19 mouse cellular contexts compared by ENCODE assay signal in the genomic region with DNA sequence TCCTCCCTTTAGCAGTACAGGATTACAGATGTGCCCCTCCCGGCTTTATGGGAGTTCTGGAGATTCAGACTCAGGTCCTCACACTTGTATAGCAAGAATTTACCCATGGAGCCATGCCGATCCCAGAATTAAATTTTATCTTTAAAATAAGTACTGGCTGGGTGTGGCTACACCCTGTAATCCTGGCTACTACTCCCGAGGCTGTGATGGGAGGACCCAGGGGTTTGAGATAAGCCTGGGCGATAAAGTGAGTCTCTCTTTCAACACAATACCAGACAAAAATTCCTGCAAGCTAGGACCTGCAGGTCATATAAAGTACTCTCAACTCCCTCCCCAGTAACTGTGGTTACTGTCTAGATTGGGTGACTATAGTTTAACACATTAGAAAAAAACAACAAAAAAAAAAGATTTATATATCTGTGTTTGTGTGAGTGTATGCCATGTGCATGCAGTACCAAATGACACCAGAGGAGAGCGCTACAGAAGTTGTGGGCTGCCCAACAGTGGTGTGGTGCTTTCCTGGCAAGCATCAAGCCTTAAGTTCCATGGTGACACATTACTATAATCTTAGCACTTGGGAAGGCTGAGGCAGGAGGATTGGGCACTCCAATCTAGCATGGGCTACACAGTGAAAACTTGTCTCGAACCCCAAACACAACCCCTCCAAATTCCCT. TPM values are rescaled to one million over a fixed set of nuclear protein-coding genes. Genes with fewer than 3 reads are reported as not detected.
A peak's percentile ranks its signal among the peaks of the same experiment; 100 is the strongest.
DNase-seq lines count a peak whose midpoint lies in the region; ATAC-seq and TF ChIP-seq lines count a peak whose summit lies in the region.
"Had no signal": no experiment of that assay in that cellular context is flagged by ENCODE, and none has a peak within 500 bp of the region (broad histone marks: within the 10 kb centered on the region; RNA-seq: fewer than 3 reads in every experiment).

No protein-coding gene starts in this region.

- WGBS in kidney, postnatal 0 days: 75% methylated on average over 6 of the region's 6 CpGs
- WGBS in intestine, postnatal 0 days: 56% methylated on average over 6 of the region's 6 CpGs
- WGBS in neural tube, embryonic 15.5 days: 91% methylated on average over 6 of the region's 6 CpGs
- 90% methylated on average over 6 of the region's 6 CpGs for WGBS in forebrain, embryonic 16.5 days

- no peak for DNase-seq in kidney, postnatal 0 days (ENCODE audit: low spot score)
- no peak for DNase-seq in kidney, adult 8-10 months
- no peak for DNase-seq in G1E (ENCODE audit: low spot score)
- no peak for DNase-seq in frontal cortex, postnatal 14 days (ENCODE audit: low spot score in 2 of 2)
- DNase-seq: cerebellum, adult 11 months; cerebellum, postnatal 36 days; gastrocnemius, postnatal 14 days; left cerebral cortex, postnatal 4 days; lung, postnatal 14 days; thymus, postnatal 4 days had no signal

- H3K4me3 ChIP-seq in kidney, postnatal 0 days (replicated peaks; ENCODE audit: low read depth, low read length): no peak overlapping the region
- H3K4me3 ChIP-seq in E14TG2a.4 (replicated peaks; ENCODE audit: low read length) (no peak overlapping the region), G1E (ENCODE audit: low read depth, low read length) (no peak overlapping the region)
- H3K4me3 ChIP-seq in intestine, postnatal 0 days (ENCODE audit: low read depth, low read length): no peak overlapping the region
- no peak overlapping the region for H3K4me3 ChIP-seq in neural tube, embryonic 15.5 days (replicated peaks)
- no peak overlapping the region for H3K4me3 ChIP-seq in forebrain, embryonic 16.5 days (replicated peaks; ENCODE audit: low read length)
- H3K4me3 ChIP-seq: embryonic facial prominence, embryonic 12.5 days; hindbrain, embryonic 12.5 days had no signal

- H3K9ac ChIP-seq in kidney, postnatal 0 days (ENCODE audit: low read depth, low read length): no peak overlapping the region
- no peak overlapping the region for H3K9ac ChIP-seq in intestine, postnatal 0 days (ENCODE audit: low read depth, low read length)
- no peak overlapping the region for H3K9ac ChIP-seq in neural tube, embryonic 15.5 days (replicated peaks)
- no peak overlapping the region for H3K9ac ChIP-seq in forebrain, embryonic 16.5 days (replicated peaks; ENCODE audit: low read depth, low read length)
- H3K9ac ChIP-seq: embryonic facial prominence, embryonic 12.5 days; hindbrain, embryonic 12.5 days had no signal

- no peak for ATAC-seq in kidney, postnatal 0 days (replicated peaks; ENCODE audit: low FRiP score, low read depth)
- ATAC-seq in G1E (ENCODE audit: extremely low read depth, insufficient number of reproducible peaks, low FRiP score, poor library complexity, severe bottlenecking): no peak
- ATAC-seq in intestine, postnatal 0 days: no peak
- ATAC-seq in neural tube, embryonic 15.5 days (ENCODE audit: low FRiP score): no peak
- no peak for ATAC-seq in forebrain, embryonic 16.5 days

- no peaks in the 10 kb centered on the region for H3K4me1 ChIP-seq in kidney, postnatal 0 days (replicated peaks; ENCODE audit: insufficient read depth, low read length)
- peaks cover 27% of the 10 kb centered on the region for H3K4me1 ChIP-seq in E14TG2a.4 (replicated peaks; ENCODE audit: low read depth, low read length)
- H3K4me1 ChIP-seq in G1E (ENCODE audit: insufficient read depth, low read depth, low read length): peaks cover 4% of the 10 kb centered on the region; the same call in 1 of the 2 replicates
- no peaks in the 10 kb centered on the region for H3K4me1 ChIP-seq in intestine, postnatal 0 days (replicated peaks; ENCODE audit: control insufficient read depth, insufficient read depth, low read length)
- no peaks in the 10 kb centered on the region for H3K4me1 ChIP-seq in neural tube, embryonic 15.5 days
- no peaks in the 10 kb centered on the region for H3K4me1 ChIP-seq in forebrain, embryonic 16.5 days (replicated peaks; ENCODE audit: control insufficient read depth, insufficient read depth, low read length)
- H3K4me1 ChIP-seq: embryonic facial prominence, embryonic 12.5 days; hindbrain, embryonic 12.5 days had no signal

- H3K27me3 ChIP-seq in kidney, postnatal 0 days (ENCODE audit: insufficient read depth, low read length): no peaks in the 10 kb centered on the region
- no peaks in the 10 kb centered on the region for H3K27me3 ChIP-seq in E14TG2a.4 (ENCODE audit: insufficient read depth, low read length)
- H3K27me3 ChIP-seq in G1E (ENCODE audit: insufficient read depth, low read length): no peaks in the 10 kb centered on the region
- no peaks in the 10 kb centered on the region for H3K27me3 ChIP-seq in intestine, postnatal 0 days (replicated peaks; ENCODE audit: control insufficient read depth, insufficient read depth, low read length)
- no peaks in the 10 kb centered on the region for H3K27me3 ChIP-seq in neural tube, embryonic 15.5 days (replicated peaks)
- no peaks in the 10 kb centered on the region for H3K27me3 ChIP-seq in forebrain, embryonic 16.5 days (replicated peaks; ENCODE audit: control insufficient read depth, insufficient read depth, low read length)
- H3K27me3 ChIP-seq: embryonic facial prominence, embryonic 12.5 days; hindbrain, embryonic 12.5 days had no signal

- H3K36me3 ChIP-seq in kidney, postnatal 0 days (ENCODE audit: insufficient read depth, low read length): peaks cover 12% of the 10 kb centered on the region; the same call in 1 of the 2 replicates
- H3K36me3 ChIP-seq in E14TG2a.4 (ENCODE audit: insufficient read depth, low read length) (peaks cover 61% of the 10 kb centered on the region), G1E (replicated peaks) (peaks cover 76% of the 10 kb centered on the region)
- peaks cover 18% of the 10 kb centered on the region for H3K36me3 ChIP-seq in intestine, postnatal 0 days (ENCODE audit: control insufficient read depth, insufficient read depth)
- H3K36me3 ChIP-seq in neural tube, embryonic 15.5 days: peaks cover 63% of the 10 kb centered on the region
- peaks cover 34% of the 10 kb centered on the region for H3K36me3 ChIP-seq in forebrain, embryonic 16.5 days (ENCODE audit: control insufficient read depth, insufficient read depth)

- H3K27ac ChIP-seq in kidney, postnatal 0 days: peak overlapping the region; percentile 76
- H3K27ac ChIP-seq in intestine, postnatal 0 days (ENCODE audit: low read depth, low read length): no peak overlapping the region
- no peak overlapping the region for H3K27ac ChIP-seq in neural tube, embryonic 15.5 days (replicated peaks)
- H3K27ac ChIP-seq in forebrain, embryonic 16.5 days (ENCODE audit: low read length): no peak overlapping the region
- H3K27ac ChIP-seq: embryonic facial prominence, embryonic 12.5 days; hindbrain, embryonic 12.5 days had no signal

- H3K9me3 ChIP-seq in kidney, postnatal 0 days (replicated peaks; ENCODE audit: low read length): no peaks in the 10 kb centered on the region
- H3K9me3 ChIP-seq in E14TG2a.4 (ENCODE audit: low read length) (no peaks in the 10 kb centered on the region), G1E (replicated peaks) (peaks cover 8% of the 10 kb centered on the region)
- no peaks in the 10 kb centered on the region for H3K9me3 ChIP-seq in intestine, postnatal 0 days (ENCODE audit: control insufficient read depth)
- no peaks in the 10 kb centered on the region for H3K9me3 ChIP-seq in neural tube, embryonic 15.5 days (replicated peaks)
- H3K9me3 ChIP-seq in forebrain, embryonic 16.5 days (ENCODE audit: control insufficient read depth, low read length): peaks cover 6% of the 10 kb centered on the region; the same call in 1 of the 2 replicates

- H3K4me2 ChIP-seq in kidney, postnatal 0 days (ENCODE audit: low read length): no peak overlapping the region
- H3K4me2 ChIP-seq in intestine, postnatal 0 days (replicated peaks; ENCODE audit: low read depth): no peak overlapping the region
- H3K4me2 ChIP-seq in neural tube, embryonic 15.5 days: no peak overlapping the region
- no peak overlapping the region for H3K4me2 ChIP-seq in forebrain, embryonic 16.5 days (ENCODE audit: low read length)
- H3K4me2 ChIP-seq: embryonic facial prominence, embryonic 12.5 days; hindbrain, embryonic 12.5 days; midbrain, embryonic 11.5 days had no signal

- TF ChIP-seq CTCF in kidney, postnatal 0 days (IDR thresholded peaks at IDR 0.05; ENCODE audit: low read depth): peak; percentile 43; the same call in 1 of the 2 replicates
- TF ChIP-seq CTCF in E14TG2a.4 (conservative IDR thresholded peaks at IDR 0.05; ENCODE audit: low read length) (peak; percentile 79), G1E (IDR thresholded peaks at IDR 0.05; ENCODE audit: low read depth, low read length) (peak; percentile 55)
- peak; percentile 33 for TF ChIP-seq CTCF in intestine, postnatal 0 days (IDR thresholded peaks at IDR 0.05; ENCODE audit: low read depth)

RNA-seq across cellular contexts. Expression of a gene that starts 8.7 kb away (rescaled TPM):
- polyA plus RNA-seq in kidney, postnatal 0 days (2015; fragmentation: Nextera tagmentation; extraction: Ambion mirVana): 30.0 and 34.7 TPM in 2 replicates
- 57.9 and 66.2 TPM in 2 replicates for total RNA-seq in G1E (2014; fragmentation: Nextera tagmentation)
- 99.8 and 102 TPM in 2 replicates for total RNA-seq in G1E (2017)
- polyA plus RNA-seq in G1E (2012): 110 and 144 TPM in 2 replicates
- 60.8 and 62.4 TPM in 2 replicates for polyA plus RNA-seq in intestine, postnatal 0 days (2015; fragmentation: Nextera tagmentation; extraction: Ambion mirVana)
- 29.6 and 31.5 TPM in 2 replicates for polyA plus RNA-seq in neural tube, embryonic 15.5 days (2015; fragmentation: Nextera tagmentation; extraction: Ambion mirVana)
- polyA plus RNA-seq in forebrain, embryonic 16.5 days (2015; fragmentation: Nextera tagmentation; extraction: Ambion mirVana): 18.5 and 19.5 TPM in 2 replicates

RNA-seq across cellular contexts. Expression of a gene that starts 29.6 kb away (rescaled TPM):
- polyA plus RNA-seq in kidney, postnatal 0 days (2015; fragmentation: Nextera tagmentation; extraction: Ambion mirVana): 0.42 and 0.71 TPM in 2 replicates
- total RNA-seq in G1E (2014; fragmentation: Nextera tagmentation) (not detected in 2 replicates), G1E (2017) (0.52 TPM in 1 of 2 replicates, not detected in the other)
- 1.5 and 1.7 TPM in 2 replicates for polyA plus RNA-seq in G1E (2012)
- 0.26 TPM in 1 of 2 replicates, not detected in the other for polyA plus RNA-seq in intestine, postnatal 0 days (2015; fragmentation: Nextera tagmentation; extraction: Ambion mirVana)
- polyA plus RNA-seq in neural tube, embryonic 15.5 days (2015; fragmentation: Nextera tagmentation; extraction: Ambion mirVana): 0.35 and 0.55 TPM in 2 replicates
- polyA plus RNA-seq in forebrain, embryonic 16.5 days (2015; fragmentation: Nextera tagmentation; extraction: Ambion mirVana): not detected in 2 replicates
- total RNA-seq: layer of hippocampus, postnatal 25 days; left cerebral cortex, postnatal 4 days had no signal
- polyA plus RNA-seq: heart, embryonic 14.5 days; hindbrain, embryonic 12.5 days had no signal

RNA-seq across cellular contexts. Expression of a gene that starts 29.8 kb away (rescaled TPM):
- polyA plus RNA-seq in kidney, postnatal 0 days (2015; fragmentation: Nextera tagmentation; extraction: Ambion mirVana): 0.80 and 0.82 TPM in 2 replicates
- total RNA-seq in G1E (2014; fragmentation: Nextera tagmentation) (5.4 and 7.4 TPM in 2 replicates), G1E (2017) (0.93 TPM in 2 replicates)
- 10.2 and 11.1 TPM in 2 replicates for polyA plus RNA-seq in G1E (2012)
- polyA plus RNA-seq in intestine, postnatal 0 days (2015; fragmentation: Nextera tagmentation; extraction: Ambion mirVana): 0.17 and 0.44 TPM in 2 replicates
- 2.1 and 2.3 TPM in 2 replicates for polyA plus RNA-seq in neural tube, embryonic 15.5 days (2015; fragmentation: Nextera tagmentation; extraction: Ambion mirVana)
- 2.6 and 3.3 TPM in 2 replicates for polyA plus RNA-seq in forebrain, embryonic 16.5 days (2015; fragmentation: Nextera tagmentation; extraction: Ambion mirVana)

RNA-seq across cellular contexts. Expression of a gene that starts 39.3 kb away (rescaled TPM):
- polyA plus RNA-seq in kidney, postnatal 0 days (2015; fragmentation: Nextera tagmentation; extraction: Ambion mirVana): 37.3 and 37.9 TPM in 2 replicates
- total RNA-seq in G1E (2014; fragmentation: Nextera tagmentation) (20.7 and 22.6 TPM in 2 replicates), G1E (2017) (35.7 and 41.5 TPM in 2 replicates)
- polyA plus RNA-seq in G1E (2012): 5.4 and 6.2 TPM in 2 replicates
- 62.5 and 66.6 TPM in 2 replicates for polyA plus RNA-seq in intestine, postnatal 0 days (2015; fragmentation: Nextera tagmentation; extraction: Ambion mirVana)
- 18.1 and 22.9 TPM in 2 replicates for polyA plus RNA-seq in neural tube, embryonic 15.5 days (2015; fragmentation: Nextera tagmentation; extraction: Ambion mirVana)
- polyA plus RNA-seq in forebrain, embryonic 16.5 days (2015; fragmentation: Nextera tagmentation; extraction: Ambion mirVana): 12.0 and 14.8 TPM in 2 replicates
